Mouse (Mus musculus) heart, adult 9 months (tissue): Measurements from ENCODE around the gene Selenos.
A peak's percentile ranks its signal among the peaks of the same experiment; 100 is the strongest.

Experiments used
- DNase-seq, 2 experiments: peaks; one replicate each; pipeline ENCODE4 v3.0.0; 2022; ENCODE audit warnings: low spot score in 2 of 2

Gene Selenos

GRCm38 (mm10) chr7:66084546-66084945 is 5.1 kb downstream of the Selenos start:
- DNase-seq, result peak in 1 of 2 experiments; percentile 21

GRCm38 (mm10) chr7:66087652-66088051 is 8.2 kb downstream of the Selenos start:
- no peak for DNase-seq

- no peak for DNase-seq
Observed at GRCm38 (mm10) chr7:66088077-66088476, 8.6 kb downstream of the Selenos start.

GRCm38 (mm10) chr7:66090676-66091190 is 11.3 kb downstream of the Selenos start:
- no peak for DNase-seq

- no peak for DNase-seq
Observed at GRCm38 (mm10) chr7:66091553-66091952, 12.1 kb downstream of the Selenos start.

GRCm38 (mm10) chr7:66092656-66093055 is 13.2 kb downstream of the Selenos start:
- no peak for DNase-seq

GRCm38 (mm10) chr7:66094141-66094540 is 14.7 kb downstream of the Selenos start:
- peak in 1 of 2 experiments; percentile 35 for DNase-seq

GRCm38 (mm10) chr7:66098803-66099202 is 19.4 kb downstream of the Selenos start:
- DNase-seq, result no peak

GRCm38 (mm10) chr7:66101866-66102265 is 22.4 kb downstream of the Selenos start:
- DNase-seq, result peak in 1 of 2 experiments; percentile 43

- no peak for DNase-seq
Observed at GRCm38 (mm10) chr7:66104531-66104930, 25.1 kb downstream of the Selenos start.

GRCm38 (mm10) chr7:66105771-66106170 is 26.3 kb downstream of the Selenos start:
- DNase-seq, result no peak

GRCm38 (mm10) chr7:66106581-66107056 is 27.2 kb downstream of the Selenos start:
- no peak for DNase-seq

- no peak for DNase-seq
Observed at GRCm38 (mm10) chr7:66107206-66107605, 27.8 kb downstream of the Selenos start.

- peak in 1 of 2 experiments; percentile 43 for DNase-seq
Observed at GRCm38 (mm10) chr7:66107930-66108329, 28.5 kb downstream of the Selenos start.

GRCm38 (mm10) chr7:66108961-66109854 is 29.8 kb downstream of the Selenos start, which contains the start of gene Chsy1:
Gene Chsy1 (plus strand): TSS chr7:66109515.
- peak; percentile 90 to 95 for DNase-seq

GRCm38 (mm10) chr7:66109855-66110635 is 30.6 kb downstream of the Selenos start:
- DNase-seq, result no peak

- DNase-seq, result no peak
Observed at GRCm38 (mm10) chr7:66110636-66111112, 31.2 kb downstream of the Selenos start.

- no peak for DNase-seq
Observed at GRCm38 (mm10) chr7:66111211-66111610, 31.8 kb downstream of the Selenos start.

- no peak for DNase-seq
Observed at GRCm38 (mm10) chr7:66113561-66113960, 34.1 kb downstream of the Selenos start.

GRCm38 (mm10) chr7:66115821-66116343 is 36.4 kb downstream of the Selenos start:
- no peak for DNase-seq

- DNase-seq, result no peak
Observed at GRCm38 (mm10) chr7:66116906-66117482, 37.5 kb downstream of the Selenos start.
